Comparison of ENCODE assay signal across 17 mouse cellular contexts in the genomic region with DNA sequence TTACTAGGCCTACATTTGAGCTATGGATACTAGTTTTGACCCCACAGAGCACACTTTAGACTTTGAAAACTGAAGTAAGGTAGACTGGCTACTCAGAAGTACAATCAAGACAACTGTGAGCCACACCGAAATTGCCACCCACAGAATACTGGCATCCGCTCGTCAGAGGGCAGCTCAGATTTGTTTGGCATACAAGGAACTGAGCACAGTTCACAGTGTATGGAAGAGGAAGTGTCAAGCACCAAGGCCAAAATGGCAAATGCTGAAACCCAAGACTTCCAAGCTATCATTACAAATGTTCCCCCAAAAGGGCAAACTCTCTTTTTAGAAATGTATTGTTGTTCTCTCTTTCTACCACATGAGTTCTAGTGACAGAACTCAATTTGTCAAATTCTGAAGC. TPM values are rescaled to one million over a fixed set of nuclear protein-coding genes. Genes with fewer than 3 reads are reported as not detected.
DNase-seq lines count a peak whose midpoint lies in the region; ATAC-seq lines count a peak whose summit lies in the region.
"Had no signal": no experiment of that assay in that cellular context is flagged by ENCODE, and none has a peak within 500 bp of the region (broad histone marks: within the 10 kb centered on the region; RNA-seq: fewer than 3 reads in every experiment).

No protein-coding gene starts in this region.

- no peak for DNase-seq in frontal cortex, postnatal 36 days (ENCODE audit: low spot score in 2 of 2)
- DNase-seq in heart, adult 18-20 months = peak; percentile 11 to 12
- no peak for DNase-seq in heart, postnatal 36 days
- peak; percentile 21 for DNase-seq in lung, postnatal 36 days
- DNase-seq in lung, postnatal 4 days = no peak
- DNase-seq in retina, postnatal 1 day = no peak
- DNase-seq in embryo, embryonic 9.5 days (ENCODE audit: extremely low spot score) = no peak
- DNase-seq: adrenal gland, postnatal 10 days; cerebellum, adult 11-12 months; cerebellum, postnatal 10 days; heart, postnatal 10 days had no signal

- peak; percentile 44; the same call in 1 of the 2 replicates for ATAC-seq in frontal cortex, adult (ENCODE audit: low TSS enrichment)
- ATAC-seq: forebrain, embryonic 14.5 days; hindbrain, postnatal 0 days had no signal

- intact Hi-C loops in heart, postnatal 36 days (cut with DNase I) = no loop called here

RNA-seq across cellular contexts. Expression of gene Rmnd5a, which starts 25.0 kb away (rescaled TPM):
- total RNA-seq in heart, adult 18-20 months (2021) = 10 to 100 TPM; 66.8 to 74.7 TPM
- total RNA-seq in heart, postnatal 36 days (2021) = 10 to 100 TPM; 74.7 to 79.6 TPM

RNA-seq across cellular contexts. Expression of gene Cd8a, which starts 42.2 kb away (rescaled TPM):
- 1 to 10 TPM in 1 of 2 experiments, under 1 TPM in 1; 0.20 to 2.6 TPM for total RNA-seq in heart, adult 18-20 months (2021)
- under 1 TPM; 0.11 to 0.22 TPM for total RNA-seq in heart, postnatal 36 days (2021)
- total RNA-seq: gastrocnemius, adult 8-10 months; hematopoietic stem cell, adult 5-6 weeks; hindbrain, postnatal 0 days; MEL had no signal

Comparison
In these comparisons a context has a peak if more than half of its experiments do, and no peak if none do; other contexts are left out.
1. DNase-seq: peak in heart, adult 18-20 months (2 of 2) and lung, postnatal 36 days (single experiment); none in frontal cortex, postnatal 36 days (0 of 2), heart, postnatal 36 days (0 of 2), lung, postnatal 4 days (0 of 2), retina, postnatal 1 day (single experiment) and embryo, embryonic 9.5 days (single experiment).